Mouse (Mus musculus): Measurements from ENCODE around the gene Hdac11. TPM values are rescaled to one million over a fixed set of nuclear protein-coding genes. Genes with fewer than 3 reads are reported as not detected.
A peak's percentile ranks its signal among the peaks of the same experiment; 100 is the strongest.
"Not testable (repeated sequence)": the region's sequence is repeated elsewhere in the genome, so short reads cannot be mapped to it uniquely, and the experiment has no call there.

The Hdac11 gene
- polyA plus RNA-seq, 1 experiment, result 24.2 TPM

GRCm38 (mm10) chr6:91205346-91205745 is 48.9 kb downstream of the Hdac11 start:
- no peak for DNase-seq (ENCODE audit: low spot score)

DNA sequence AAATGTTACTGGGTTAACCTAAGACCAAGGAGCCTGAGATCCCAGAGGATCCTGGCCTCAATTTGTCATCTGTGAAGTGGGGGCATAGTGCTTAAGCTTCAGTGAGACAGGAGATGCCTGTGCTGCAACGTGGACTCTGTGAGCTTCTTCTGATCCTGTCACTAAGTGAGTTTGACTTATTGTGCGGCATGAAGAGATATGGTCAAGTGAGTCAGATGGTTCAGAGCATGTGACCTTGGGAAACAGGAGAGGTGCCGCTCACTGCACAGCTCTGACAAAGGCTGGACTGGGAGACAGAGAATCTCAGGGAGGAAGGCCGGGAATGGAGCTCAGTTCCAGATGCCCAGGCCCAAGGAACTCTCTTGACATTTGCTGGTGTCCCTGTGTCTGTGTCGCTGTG is 49.3 kb downstream of the Hdac11 start:
- no peak for DNase-seq (ENCODE audit: low spot score)

- no peak for DNase-seq (ENCODE audit: low spot score)
Observed at GRCm38 (mm10) chr6:91207491-91207890, 51.0 kb downstream of the Hdac11 start.

GRCm38 (mm10) chr6:91209780-91210179 is 53.3 kb downstream of the Hdac11 start:
- DNase-seq (ENCODE audit: low spot score), result no peak

GRCm38 (mm10) chr6:91210852-91211251 is 54.4 kb downstream of the Hdac11 start:
- DNase-seq (ENCODE audit: low spot score), result no peak

GRCm38 (mm10) chr6:91212155-91212554 is 55.7 kb downstream of the Hdac11 start, which contains the start of gene Fbln2:
TSS of gene Fbln2 (plus strand) at chr6:91212455.
- DNase-seq (ENCODE audit: low spot score), result not testable (repeated sequence)

DNA sequence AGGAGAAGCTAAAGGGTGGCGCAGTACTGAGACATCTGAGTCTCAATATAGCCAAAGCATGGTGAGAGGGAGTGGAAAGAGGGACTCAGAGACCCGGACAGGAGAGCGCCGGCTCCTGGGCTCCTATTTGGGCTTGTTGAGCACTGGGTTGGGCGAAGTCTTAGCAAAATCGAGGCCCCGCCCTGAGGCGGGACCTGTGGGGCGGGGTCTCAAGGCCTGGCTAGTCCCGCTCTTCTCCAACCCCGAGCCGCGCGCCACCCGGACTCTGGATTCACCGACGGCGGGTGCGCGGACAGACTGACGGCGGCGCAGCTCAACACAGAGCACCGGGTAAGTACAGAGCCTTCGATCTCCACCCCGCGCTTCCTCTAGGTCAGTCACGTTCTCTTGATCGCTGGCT is 56.1 kb downstream of the Hdac11 start:
- DNase-seq (ENCODE audit: low spot score), result peak; percentile 32

DNA sequence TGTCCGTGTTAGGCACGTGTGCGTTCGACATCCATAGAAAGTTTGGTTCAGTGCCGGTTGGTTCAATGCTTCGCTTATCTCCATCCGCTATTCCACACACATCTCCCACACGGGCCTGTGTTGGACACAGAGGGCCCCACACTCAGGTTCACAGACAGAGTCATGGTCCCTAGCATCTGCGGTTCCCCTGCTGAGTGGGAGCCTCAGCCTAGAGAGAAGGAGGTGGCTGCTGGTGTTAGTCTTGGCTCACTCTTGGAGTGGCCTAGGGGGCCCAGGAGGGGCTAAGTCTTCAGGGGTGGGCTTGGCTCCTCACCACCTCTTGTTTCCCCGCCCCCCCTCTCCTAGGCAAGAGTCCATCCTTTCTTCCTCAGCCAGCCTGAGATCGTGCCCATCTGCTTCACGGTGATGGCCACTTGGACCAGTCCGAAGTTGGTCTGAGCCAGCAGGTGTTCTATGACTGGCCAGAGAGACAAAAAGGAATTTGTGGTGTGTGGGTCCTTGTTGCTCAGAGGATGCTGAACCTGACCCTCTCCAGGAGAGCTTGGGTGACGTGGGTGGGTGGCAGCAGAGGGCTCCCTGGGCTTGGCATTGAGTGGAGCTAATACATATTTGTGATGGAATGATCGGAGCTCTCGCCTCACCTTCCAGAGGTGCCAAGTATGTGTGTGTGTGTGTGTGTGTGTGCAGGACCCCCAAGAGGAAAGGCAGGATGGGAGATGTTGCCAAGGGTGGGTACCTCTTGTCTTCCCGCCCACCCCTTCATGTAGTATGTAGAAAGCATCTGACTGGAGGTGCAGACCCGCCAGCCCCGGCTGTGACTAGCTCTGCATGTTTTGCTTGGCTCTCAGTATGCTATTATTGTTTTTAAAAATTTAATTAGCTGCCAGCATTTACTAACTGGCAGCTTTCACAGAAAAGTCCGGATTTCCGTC is 57.1 kb downstream of the Hdac11 start:
- no peak for DNase-seq (ENCODE audit: low spot score)

DNA sequence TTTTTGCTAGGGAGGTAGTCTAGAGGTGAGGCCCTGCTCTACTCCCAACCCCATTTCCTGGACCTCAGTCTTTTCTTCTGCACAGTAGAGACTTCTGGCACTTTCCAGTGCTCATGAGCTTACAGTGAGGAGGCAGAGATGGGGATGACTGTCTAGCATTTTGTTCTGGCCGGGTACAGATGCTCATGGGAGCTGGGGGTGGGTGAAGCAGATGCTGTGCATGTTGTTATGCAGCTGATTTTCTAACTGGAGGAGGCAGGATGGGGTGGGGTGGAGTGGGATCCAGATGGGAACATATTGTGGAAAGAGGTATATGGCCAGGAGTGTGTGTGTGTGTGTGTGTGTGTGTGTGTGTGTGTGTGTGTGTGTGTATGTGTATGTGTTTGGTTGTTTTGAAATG is 59.0 kb downstream of the Hdac11 start:
- no peak for DNase-seq (ENCODE audit: low spot score)

GRCm38 (mm10) chr6:91218445-91218844 is 62.0 kb downstream of the Hdac11 start:
- DNase-seq (ENCODE audit: low spot score), result no peak

- no peak for DNase-seq (ENCODE audit: low spot score)
Observed at GRCm38 (mm10) chr6:91218871-91219270, 62.4 kb downstream of the Hdac11 start.

- DNase-seq (ENCODE audit: low spot score), result no peak
Observed at GRCm38 (mm10) chr6:91220062-91220461, 63.6 kb downstream of the Hdac11 start.

DNA sequence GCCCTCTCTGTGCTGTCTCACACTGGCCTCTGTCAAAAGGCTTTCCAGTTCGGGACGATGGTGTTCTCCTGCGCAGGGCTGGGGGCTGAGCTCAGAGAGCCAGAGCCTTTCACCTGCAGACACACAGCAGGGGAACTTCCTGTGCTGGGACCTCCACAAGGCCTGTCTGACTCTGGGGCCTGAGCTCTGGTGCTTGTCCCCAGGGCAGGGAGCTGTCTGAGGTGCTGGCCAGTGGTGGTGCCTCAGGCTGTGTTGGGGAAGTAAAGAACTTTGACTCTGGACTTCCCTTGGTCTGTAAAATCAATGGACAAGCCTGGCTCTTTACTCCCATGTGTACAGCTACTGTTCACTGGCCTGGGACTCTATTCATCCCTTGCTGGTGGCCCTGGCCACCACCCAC is 64.6 kb downstream of the Hdac11 start:
- no peak for DNase-seq (ENCODE audit: low spot score)

DNA sequence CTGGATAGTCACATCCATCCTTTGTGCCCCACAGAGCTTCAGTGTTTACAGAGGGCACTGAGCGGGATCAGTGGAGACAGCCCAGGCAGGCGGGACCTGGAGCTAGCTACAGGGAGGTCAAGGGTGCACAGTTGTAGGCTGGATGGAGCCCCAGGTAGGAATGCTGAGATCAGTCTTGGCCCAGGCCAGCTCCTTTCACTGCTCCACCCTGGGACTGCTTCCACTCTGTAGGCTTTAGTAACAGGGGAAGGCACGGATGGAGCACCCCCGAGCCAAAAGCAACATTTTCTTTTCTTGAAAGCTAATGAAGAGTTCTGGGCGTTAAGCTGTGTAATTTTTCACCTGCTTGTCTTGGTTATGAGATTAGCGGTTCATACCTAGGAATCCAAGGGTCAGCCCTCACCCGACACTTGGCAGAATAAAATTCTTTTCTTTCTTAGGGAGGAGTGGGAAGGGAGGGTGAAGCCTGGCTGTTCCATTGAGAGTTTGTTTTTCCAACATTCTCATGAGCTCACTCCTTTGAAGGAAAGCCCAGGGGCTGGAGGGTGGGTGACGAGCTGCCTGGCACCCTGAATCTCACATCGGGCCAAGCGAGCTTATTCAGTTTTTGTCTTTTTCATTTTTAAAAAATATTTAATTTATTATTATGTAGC is 66.4 kb downstream of the Hdac11 start:
- DNase-seq (ENCODE audit: low spot score), result no peak

Other genes starting within 250 kb of the Hdac11 start
- 48.8 and 76.1 TPM in 2 replicates for gene Iqsec1, start 168.0 kb upstream of the Hdac11 start, polyA plus RNA-seq (2012; rRNA removed)
- gene Nup210, start 39.8 kb upstream of the Hdac11 start, polyA plus RNA-seq (2012; rRNA removed), result 1.3 and 2.8 TPM in 2 replicates
- gene Fbln2, start 55.8 kb downstream of the Hdac11 start, polyA plus RNA-seq (2012; rRNA removed), result 60.4 and 68.7 TPM in 2 replicates